Mouse (Mus musculus): ENCODE measurements around the gene Prr15. TPM values are rescaled to one million over a fixed set of nuclear protein-coding genes. Genes with fewer than 3 reads are reported as not detected.

Gene Prr15
- 10.1 TPM for polyA plus RNA-seq (2014; fragmentation: Illumina TruSeq; extraction: RNeasy Lipid Tissue Mini Kit (QIAGEN cat#74804); ENCODE audit: low read depth, low replicate concordance)

GRCm38 (mm10) chr6:54325246-54325885, at the start of gene Prr15:
Prr15 (plus strand) TSS chr6:54325835.

Other genes starting within 250 kb of the Prr15 start
- gene Wipf3, start 103.8 kb downstream of the Prr15 start, polyA plus RNA-seq (2014; fragmentation: Illumina TruSeq; extraction: RNeasy Lipid Tissue Mini Kit (QIAGEN cat#74804); ENCODE audit: low read depth, low replicate concordance): 1.6 TPM
- 2.7 TPM for gene Scrn1, start 240.7 kb downstream of the Prr15 start, polyA plus RNA-seq (2014; fragmentation: Illumina TruSeq; extraction: RNeasy Lipid Tissue Mini Kit (QIAGEN cat#74804); ENCODE audit: low read depth, low replicate concordance)